Mouse (Mus musculus): ENCODE measurements around the gene Gm11232.

GRCm38 (mm10) chr4:71729401-71729800 is 28.4 kb downstream of the Gm11232 start:
- TF ChIP-seq CTCF (IDR thresholded peaks at IDR 0.05; ENCODE audit: insufficient read depth, low read depth, low read length) (no peak), POLR2A (IDR thresholded peaks at IDR 0.05; ENCODE audit: insufficient read depth, low read depth, low read length) (no peak)

Data from olfactory bulb, adult 2 months (tissue).